Mouse (Mus musculus) erythroblast, adult 5-6 weeks (primary cell): ENCODE data around the gene Ctsk. TPM values are rescaled to one million over a fixed set of nuclear protein-coding genes. Genes with fewer than 3 reads are reported as not detected.

ENCODE experiments used
- ATAC-seq: replicated peaks from 2 replicates; pipeline ENCODE4 v1.8.0; 2016; ENCODE audit warnings: moderate number of reproducible peaks, mild to moderate bottlenecking, moderate TSS enrichment, inconsistent platforms; ENCODE audit not compliant: poor library complexity, low FRiP score, severe bottlenecking
- total RNA-seq, 2 experiments: library from RNA; stranded (forward) in 1 of 2; stranded (reverse) in 1 of 2; fragments of 150-400 nt in 1 of 2; fragments of 200-764, 138-1000 nt in 1 of 2; gene quantifications; 2 replicates each; pipeline versions ENCODE4 v1.2.3 to v1.2.4; 2015 to 2017; ENCODE audit warnings: low replicate concordance in 2 of 2

The Ctsk gene
- total RNA-seq (2015; ENCODE audit: low replicate concordance), result 5.2 TPM in 1 of 2 replicates, not detected in the other
- 1.0 TPM in 1 of 2 replicates, not detected in the other for total RNA-seq (2017; ENCODE audit: low replicate concordance)

DNA sequence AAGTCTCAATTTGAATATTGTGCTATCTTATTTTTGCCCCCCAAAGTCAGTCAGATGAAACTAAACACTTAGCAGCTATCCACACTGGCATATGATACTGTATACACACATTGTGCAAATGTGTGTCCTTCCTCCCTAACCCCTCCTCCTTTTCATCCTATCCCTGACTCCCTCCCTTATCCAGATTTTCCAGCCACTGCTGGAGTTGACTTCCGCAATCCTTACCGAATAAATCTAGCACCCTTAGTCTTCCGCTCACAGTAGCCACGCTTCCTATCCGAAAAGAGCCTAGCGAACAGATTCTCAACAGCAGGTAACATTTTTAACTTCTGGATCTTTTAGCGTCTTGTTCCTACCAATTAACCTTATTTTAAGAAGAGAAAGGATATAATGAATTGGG is at the start of gene Ctsk:
Ctsk (plus strand) TSS at position 233 of the 400 bp plus-strand sequence.
- no peak for ATAC-seq

DNA sequence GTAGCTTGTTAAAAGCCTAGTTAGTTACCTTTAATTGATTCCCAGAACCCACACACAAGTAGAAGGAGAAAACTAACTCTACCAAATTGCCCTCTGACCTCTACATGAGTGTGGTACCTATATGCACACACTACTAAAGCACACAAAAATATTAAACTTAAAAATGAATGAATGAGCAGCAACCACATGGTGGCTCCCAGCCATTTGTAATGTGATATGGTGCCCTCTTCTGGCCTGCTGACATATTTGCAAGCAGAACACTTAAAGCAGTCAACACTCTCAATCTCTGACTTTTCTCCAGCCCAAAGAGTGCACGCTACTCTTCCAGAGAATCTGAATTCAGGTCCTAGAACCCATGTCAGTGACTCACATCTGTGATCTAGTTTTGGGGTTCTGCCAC is 48.6 kb upstream of the Ctsk start:
- ATAC-seq, result peak; percentile 88

DNA sequence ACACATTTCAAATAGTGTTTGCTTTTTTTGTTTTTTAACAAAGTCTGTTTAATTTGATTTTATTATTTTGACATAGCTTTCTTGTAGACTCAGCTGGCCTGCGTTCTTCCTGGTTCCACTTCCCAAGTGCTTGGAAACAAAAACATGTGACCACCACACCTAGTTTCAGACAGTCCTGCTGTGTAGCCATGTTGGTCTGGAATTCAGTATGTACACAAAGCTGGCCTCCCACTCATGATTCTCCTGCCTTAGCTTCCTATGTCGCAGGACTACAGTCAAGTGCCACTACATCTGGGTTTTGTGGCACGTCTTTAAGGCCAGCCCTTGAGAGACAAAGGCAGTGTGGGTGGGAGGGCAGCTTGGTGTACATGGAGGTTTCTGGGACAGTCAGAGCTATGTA is 48.1 kb upstream of the Ctsk start:
- ATAC-seq, result no peak

DNA sequence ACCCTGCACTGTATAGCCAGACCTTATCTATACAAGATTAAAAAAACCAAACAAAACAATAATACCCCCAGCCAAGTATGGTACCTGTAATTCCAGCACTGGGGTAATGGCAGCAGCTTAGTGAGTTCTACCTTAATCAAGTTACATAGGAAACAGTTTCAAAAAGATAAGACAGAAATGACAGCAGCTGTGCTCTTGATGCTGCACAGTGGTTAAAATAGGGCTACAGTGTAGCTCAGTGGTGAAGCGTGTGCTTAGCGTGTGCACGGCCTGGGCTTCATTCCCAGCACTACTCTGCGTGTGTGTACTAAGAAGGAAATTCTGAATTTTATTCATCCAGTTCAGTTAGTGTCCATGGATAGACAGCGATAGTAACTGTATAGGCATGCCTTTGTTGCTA is 42.7 kb upstream of the Ctsk start:
- no peak for ATAC-seq

DNA sequence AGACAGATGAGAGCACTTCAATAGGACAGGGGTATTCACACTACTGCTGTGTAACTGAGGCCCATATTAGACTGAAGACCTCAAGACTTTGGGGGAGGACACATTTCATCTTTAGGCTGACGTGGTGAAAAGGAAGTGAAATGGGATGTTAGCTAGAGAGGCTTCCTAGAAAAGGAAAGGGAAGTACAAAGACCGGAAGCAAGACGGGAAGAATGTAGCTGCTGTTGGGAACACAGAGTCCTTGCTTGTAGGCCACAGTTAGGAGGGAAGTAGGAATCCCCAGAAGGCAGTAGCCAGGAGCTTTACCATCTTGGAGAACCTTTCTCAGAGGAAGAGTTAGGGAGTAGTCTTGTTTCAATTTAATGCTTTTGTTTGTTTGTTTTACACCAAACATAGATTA is 41.3 kb upstream of the Ctsk start:
- ATAC-seq, result no peak

DNA sequence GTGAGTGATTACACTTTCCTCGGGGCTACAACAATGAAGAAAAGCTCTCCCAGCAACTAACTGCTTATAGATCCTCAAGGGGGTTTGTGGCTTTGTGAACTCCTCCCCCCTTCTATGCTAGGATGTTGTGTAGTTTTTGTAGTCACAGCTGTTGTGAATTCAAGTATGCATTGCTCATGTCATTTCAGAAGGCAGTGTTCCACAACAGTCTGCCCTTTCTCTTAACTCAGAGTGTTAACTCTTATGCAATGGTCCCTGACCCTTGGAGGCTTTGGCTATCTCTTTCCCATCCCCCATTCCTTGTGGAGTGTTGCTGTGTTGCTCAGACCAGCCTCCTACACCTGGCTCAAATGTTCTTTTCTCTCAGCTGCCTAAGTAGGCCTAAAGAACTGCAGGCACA is 39.7 kb upstream of the Ctsk start:
- ATAC-seq, result no peak

DNA sequence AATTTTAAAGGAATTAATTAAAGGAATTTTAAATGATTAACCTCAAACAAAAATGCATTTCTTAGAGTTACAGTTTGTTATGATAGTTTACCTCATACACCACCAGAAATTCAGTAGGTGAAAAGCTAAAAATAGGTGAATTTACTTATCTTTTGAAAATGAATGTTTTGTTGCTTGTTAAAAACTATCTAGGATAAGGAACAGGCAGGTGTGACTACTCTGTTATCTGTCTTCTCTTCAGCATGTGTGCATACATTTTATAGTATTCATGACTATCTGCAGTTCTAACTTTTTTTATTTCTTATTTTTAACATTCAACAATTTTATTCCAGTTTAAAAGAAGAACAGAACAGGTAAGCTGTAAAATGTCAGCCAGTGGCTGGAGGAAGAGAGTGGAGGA is 35.2 kb upstream of the Ctsk start:
- ATAC-seq, result no peak

DNA sequence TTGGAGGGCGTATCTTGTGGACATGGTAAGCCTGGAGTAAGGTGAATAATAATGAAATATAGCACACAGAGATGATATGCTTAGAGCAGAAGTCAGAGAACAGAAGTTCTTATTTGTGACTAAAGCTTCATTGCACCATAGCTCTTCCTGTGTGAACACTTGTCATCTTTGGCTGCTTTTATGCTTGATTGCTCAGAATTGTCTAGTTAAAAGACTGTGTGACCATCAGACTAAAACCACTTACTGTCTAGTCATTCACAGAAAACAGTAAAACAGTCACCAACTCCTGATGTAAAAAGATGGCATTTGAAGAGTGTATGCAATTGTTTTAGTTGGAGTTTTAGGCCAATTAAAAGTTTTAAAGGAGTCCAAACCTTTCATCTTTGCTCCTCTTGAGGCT is 20.1 kb upstream of the Ctsk start:
- ATAC-seq, result no peak

DNA sequence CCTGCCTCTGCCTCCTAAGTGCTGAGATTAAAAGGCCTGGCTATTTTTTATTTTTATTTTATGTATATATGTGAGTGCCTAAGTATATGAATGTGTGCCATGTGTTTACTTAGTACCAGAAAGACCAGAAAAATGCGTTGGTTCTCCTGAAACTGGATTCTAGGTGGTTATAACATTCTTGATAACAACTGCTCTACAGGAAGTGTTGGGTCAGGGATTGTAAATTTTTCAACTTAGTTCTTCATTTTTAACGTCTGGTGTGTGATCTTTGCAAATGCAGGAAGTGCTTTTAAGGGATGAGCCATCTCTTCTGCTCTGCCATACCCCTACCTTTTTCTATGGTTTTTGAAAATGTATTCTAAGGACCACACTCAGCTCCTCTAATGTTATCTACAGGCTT is 12.6 kb upstream of the Ctsk start:
- ATAC-seq, result no peak

DNA sequence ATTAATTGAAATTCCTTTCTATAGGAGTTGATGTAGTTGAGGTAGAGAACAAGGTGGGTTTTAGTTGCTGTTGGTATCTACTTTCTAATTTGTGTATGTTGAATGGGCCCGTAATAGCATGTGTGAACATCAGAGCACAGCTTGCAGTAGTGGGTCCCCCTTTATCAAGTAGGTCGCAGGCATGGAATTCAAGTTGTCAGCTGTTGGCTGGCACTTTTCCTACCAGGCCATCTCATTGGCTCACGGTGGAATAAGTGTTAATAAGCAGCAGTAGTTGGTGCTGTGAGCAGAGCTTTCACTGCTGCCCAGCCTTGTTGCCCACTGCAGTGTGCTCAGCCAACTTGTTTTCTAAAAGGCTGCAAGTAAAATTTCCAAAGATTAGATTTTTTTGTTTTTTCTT is 10.4 kb upstream of the Ctsk start:
- ATAC-seq, result no peak

DNA sequence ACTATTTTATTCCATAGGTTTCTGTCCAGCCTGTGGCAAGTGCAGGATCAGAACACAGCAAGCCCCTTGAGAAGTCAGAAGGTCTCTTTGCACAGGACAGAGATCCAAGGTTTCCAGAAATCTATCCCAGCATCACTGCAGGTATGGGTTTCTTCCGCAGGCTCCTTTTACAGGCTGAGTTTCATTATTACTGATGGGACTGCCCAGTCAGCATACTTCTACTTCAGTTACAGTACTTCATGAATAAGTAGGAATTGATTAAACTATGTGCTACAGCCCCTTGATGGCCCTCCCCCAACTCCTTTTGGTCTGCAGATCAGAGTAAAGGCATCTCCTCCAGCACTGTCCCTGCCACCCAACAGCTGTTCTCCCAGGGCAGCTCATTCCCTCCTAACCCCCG is 8.8 kb upstream of the Ctsk start:
- no peak for ATAC-seq

DNA sequence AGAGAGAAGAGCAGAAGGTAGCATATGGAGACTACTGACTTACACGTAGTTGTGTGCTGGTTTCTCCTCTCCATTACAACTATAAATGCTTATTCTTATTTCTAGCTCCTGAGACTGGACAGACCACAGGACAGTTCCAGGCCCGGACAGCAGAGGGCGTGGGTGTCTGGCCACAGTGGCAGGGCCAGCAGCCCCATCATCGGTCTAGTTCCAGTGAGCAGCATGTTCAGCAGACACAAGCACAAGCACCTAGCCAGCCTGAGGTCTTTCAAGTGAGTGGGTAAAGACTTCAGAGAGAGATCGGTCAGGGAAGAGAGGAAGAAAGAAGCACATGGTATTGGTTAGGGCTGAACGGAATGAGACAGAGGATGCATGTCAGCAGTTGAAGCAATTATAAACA is 4.7 kb upstream of the Ctsk start:
- peak; percentile 94 for ATAC-seq

DNA sequence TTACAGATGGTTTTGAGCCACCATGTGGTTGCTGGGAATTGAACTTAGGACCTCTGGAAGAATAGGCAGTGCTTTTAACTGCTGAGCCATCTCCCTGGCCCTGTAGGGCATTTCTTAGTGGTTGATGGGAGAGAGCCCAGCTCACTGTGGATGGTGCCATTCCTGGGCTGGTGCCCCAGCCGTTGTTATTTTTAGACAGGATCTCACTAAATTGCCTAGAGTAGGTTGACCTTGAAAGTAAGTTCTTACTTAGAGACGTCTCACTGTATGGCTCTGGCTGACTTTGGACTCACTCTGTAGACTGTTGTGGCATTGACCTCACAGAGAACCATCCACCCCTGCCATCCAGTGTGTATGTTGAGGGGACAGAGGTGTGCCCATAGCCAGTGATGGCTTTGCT is 827 bp upstream of the Ctsk start:
- no peak for ATAC-seq

DNA sequence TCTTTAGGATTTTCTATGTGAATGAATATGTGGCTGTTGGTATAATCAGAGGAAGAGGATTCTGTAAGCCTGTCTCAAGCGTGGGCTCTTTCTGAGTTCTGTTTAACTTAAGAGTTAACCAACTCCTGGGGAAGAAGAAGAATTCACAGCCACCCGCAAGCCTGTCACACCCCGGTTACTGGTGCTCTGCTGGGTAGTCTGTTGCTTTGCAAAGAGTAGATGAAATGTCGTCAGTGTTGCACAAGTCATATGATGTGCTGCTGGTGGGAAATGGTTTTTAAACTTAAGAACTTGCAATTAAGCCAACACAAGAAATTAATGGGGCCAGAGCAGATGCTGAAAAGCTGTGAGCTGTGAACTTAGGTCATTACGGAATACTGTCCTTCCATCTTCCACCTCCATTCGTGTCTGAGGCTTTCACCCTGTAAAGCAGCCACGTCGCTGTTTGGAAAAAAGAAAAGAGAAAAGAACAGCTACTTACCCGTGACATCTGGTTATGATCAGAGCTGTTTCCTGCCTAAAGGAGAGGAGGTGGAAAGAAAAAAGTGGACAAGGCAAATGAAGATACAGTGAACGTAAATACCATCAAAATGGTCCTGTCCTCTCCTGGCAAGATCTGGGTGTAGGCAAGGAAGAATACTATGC is 562 bp downstream of the Ctsk start:
- no peak for ATAC-seq

DNA sequence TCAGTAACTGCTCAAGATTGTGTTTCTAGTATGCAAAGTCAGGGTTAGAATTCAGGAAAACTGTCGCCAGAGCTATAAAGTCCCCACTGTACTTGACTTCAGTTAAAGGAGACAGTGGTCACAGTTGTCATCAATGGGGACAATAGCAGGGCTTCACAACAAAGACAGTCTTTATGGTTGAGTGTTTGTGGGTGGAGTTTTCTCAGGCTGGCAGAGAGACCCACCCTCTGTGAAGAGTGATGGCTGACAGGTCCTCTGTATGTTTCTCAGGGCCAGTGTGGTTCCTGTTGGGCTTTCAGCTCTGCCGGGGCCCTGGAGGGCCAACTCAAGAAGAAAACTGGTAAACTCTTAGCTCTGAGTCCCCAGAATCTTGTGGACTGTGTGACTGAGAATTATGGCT is 3.3 kb downstream of the Ctsk start:
- no peak for ATAC-seq

DNA sequence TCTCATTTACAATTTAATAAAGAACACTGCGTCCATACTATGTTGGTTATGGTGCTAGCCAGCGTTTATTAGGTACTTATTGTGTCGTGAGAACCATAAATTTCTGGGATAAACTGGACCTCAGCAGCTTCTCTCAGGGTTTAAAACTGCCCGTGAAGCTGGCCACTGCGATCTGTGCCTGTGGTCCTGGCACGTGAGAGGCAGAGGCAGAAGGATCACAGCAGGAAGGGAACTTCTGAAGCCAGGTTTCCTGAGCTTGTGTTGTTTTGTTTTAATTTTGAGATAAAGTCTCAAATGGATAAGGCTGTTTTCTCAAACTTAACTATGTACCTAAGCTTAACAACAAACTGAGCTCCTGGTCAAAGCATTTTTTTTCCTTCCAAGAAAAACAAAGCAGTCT is 10.3 kb downstream of the Ctsk start:
- ATAC-seq, result no peak

DNA sequence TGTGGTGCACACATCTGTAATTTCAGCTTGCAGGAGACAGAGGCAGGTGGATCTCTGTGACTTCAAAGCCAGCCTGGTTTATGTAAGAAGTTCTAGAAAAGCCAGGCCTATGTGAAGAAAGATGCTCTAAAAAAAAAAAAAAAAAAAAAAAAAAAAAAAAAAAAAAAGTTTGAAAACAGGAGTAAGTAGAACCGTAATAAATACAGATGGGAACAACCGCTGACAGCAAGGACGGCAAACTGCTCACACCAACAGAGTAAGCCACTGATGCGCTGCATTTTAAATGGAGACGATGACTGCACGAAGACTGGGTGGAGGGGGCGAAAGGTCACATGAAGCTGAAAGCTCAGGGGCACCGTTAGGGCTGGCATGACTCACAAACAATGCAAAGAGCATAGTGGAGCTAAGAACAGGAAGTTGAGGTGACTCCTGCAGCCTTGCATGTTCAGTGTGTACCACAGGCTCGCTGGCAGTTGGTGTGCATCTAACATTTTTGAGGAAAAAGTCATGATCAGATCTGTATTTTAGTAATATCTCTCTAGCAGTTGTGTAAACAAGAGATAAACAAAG is 12.6 kb downstream of the Ctsk start:
- no peak for ATAC-seq

DNA sequence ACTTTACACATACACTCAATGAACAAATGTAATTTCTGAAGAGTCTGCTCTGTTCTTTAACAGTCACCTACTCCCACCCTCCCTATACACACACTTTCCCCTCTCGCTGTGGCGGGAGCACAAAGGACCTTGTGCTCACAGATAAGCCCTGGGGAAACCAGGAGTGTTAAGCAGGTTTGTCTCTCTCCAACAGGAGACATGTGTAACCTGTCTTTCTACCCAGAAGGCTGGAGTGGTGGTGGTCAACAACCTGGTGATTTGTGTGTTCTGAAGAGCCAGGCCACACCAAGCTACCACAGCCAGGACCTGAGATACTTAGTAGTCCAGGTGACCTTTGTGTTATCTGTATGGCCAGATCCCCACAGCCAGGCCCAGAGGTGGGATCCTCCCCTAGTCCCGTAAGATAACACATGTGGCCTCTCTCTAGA is 17.6 kb downstream of the Ctsk start:
- peak; percentile 76 for ATAC-seq

DNA sequence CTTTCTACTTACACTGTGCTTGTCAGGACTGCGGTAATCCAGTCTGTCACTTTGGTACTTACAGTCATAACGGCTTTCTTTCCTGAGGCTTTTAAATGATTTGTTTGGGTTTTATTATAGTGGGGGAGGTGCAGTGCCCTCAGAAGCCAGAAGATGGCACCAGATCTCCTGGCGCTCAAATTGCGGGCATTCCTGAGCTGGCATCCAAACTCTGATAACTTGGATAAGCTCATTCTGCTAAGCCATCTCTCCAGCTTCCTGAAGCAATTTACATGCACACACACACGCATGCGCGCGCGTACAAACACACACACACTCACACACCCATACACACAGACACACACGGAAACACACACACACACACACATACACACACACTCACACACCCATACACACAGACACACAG is 18.4 kb downstream of the Ctsk start:
- peak; percentile 61 for ATAC-seq

DNA sequence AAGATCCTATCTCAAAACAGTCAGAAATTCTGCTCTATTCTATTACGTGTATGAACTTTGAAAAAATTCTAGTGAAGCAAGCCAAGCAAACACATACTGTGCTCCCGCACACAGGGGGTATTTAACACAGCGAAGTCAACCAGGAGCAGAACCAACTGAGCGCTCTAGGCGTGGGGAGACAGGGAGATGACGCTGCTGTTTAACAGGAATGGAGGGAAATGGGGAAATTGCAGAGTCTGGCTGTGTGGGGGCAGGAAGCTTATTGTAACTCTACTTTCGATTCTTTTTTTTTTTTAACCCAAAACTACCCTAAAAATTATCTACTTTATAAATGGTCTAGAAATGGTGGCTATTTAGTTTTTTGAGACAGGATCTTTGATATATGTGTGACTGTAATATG is 19.8 kb downstream of the Ctsk start:
- peak; percentile 52 for ATAC-seq

DNA sequence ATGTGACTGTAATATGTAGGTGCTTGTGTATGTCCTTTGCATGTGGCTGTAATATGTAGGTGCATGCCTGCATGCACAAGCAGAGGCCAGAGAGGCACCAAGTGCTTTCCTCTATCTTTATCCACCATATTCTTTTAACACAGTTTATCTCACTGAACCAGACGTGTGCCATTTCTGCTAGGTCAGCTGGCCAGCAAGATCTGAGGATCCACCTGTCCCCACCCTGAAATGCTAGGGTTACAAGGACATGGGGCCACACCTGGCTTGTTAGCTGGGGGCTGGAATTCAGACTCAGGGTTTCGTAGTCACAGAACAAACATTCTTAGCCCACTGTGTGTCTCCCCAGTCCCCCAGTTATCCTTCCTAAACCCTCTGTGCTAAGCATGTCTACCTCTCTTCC is 20.3 kb downstream of the Ctsk start:
- ATAC-seq, result peak; percentile 75

DNA sequence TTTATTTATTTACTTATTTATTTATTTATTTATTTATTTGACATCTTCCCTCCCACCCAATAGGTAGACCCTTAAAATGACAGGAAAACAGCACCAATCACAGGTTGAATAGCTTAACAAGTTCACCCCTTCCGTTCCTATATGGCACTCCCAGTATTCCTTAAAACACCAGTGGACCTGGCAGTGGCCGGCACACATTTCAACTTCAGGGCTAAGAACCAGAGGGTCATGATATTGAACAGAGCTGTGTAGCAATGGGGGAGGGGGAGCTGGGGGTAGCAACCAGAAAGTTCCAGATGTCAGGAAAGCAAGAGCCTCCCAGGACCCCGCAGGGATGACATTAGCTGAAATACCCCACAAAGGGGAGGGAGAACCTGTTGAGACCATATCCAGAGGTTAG is 21.0 kb downstream of the Ctsk start:
- no peak for ATAC-seq
